Mouse (Mus musculus): ENCODE data around the gene Kifc3. TPM values are rescaled to one million over a fixed set of nuclear protein-coding genes. Genes with fewer than 3 reads are reported as not detected.
A peak's percentile ranks its signal among the peaks of the same experiment; 100 is the strongest.

Gene Kifc3
- polyA plus RNA-seq, 1 experiment from 2014 or later = 16.8 TPM

- WGBS = 68% methylated on average over 9 of the region's 9 CpGs
- H3K9me3 ChIP-seq = no peaks in the 10 kb centered on the region
- no peak for ATAC-seq (ENCODE audit: low FRiP score, low read depth)
- H3K9ac ChIP-seq = no peak overlapping the region
- H3K4me1 ChIP-seq = no peaks in the 10 kb centered on the region
- H3K36me3 ChIP-seq = peaks cover 47% of the 10 kb centered on the region
- H3K4me2 ChIP-seq (replicated peaks) = no peak overlapping the region
- H3K4me3 ChIP-seq = no peak overlapping the region
- H3K27me3 ChIP-seq = no peaks in the 10 kb centered on the region
- H3K27ac ChIP-seq = no peak overlapping the region
These were observed 75.0 kb downstream of the Kifc3 start for GRCm38 (mm10) chr8:95127658-95128057.

DNA sequence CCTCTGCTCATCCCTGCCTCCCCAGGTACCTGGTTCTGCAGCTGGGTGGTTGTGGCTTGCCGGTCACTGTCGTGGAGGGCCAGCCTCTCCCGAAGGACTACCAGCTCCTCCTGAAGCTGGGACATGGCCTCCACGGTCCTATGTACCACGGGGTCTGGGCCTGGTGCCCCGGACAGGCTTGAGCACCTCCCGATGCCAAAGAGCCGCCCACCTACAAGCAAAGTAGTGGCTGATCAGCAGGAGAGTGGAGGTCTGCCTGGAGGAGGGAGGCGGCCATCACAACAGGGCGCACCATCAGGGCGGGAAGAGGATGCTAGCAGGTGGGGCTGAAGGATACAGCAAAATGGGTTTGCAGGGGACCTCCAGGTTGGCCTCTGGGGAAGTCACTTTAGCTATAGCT, 76.1 kb downstream of the Kifc3 start:
- Histone ChIP-seq H3K36me3 (peaks cover 37% of the 10 kb centered on the region), H3K9ac (no peak overlapping the region), H3K4me2 (replicated peaks) (no peak overlapping the region), H3K27ac (no peak overlapping the region), H3K9me3 (no peaks in the 10 kb centered on the region), H3K4me1 (no peaks in the 10 kb centered on the region), H3K27me3 (no peaks in the 10 kb centered on the region), H3K4me3 (no peak overlapping the region)
- 86% methylated on average over 11 of the region's 11 CpGs for WGBS
- ATAC-seq (ENCODE audit: low FRiP score, low read depth) = no peak

DNA sequence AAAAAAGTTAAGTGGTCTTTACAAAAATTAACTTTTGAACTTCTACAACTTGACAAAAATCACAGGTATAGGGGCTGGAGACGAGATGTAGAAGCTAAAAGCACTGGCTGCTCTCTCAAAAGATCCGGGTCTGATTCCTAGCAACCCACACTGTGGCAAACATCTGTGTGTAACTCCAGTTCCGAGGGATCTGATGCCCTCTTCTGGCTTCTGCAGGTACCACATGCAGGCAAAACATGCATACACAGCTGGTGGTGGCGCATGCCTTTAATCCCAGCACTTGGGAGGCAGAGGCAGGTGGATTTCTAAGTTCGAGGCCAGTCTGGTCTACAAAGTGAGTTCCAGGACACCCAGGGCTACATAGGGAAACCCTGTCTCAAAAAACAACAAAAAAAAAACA, 79.2 kb downstream of the Kifc3 start:
- no peaks in the 10 kb centered on the region for H3K9me3 ChIP-seq
- no peak overlapping the region for H3K4me2 ChIP-seq (replicated peaks)

GRCm38 (mm10) chr8:95113750-95114149, 88.9 kb downstream of the Kifc3 start:
- Histone ChIP-seq H3K4me1 (no peaks in the 10 kb centered on the region), H3K9me3 (no peaks in the 10 kb centered on the region), H3K27me3 (no peaks in the 10 kb centered on the region), H3K27ac (no peak overlapping the region), H3K4me3 (no peak overlapping the region), H3K9ac (no peak overlapping the region), H3K36me3 (peaks cover 13% of the 10 kb centered on the region), H3K4me2 (replicated peaks) (no peak overlapping the region)
- ATAC-seq (ENCODE audit: low FRiP score, low read depth) = no peak; the same call in 1 of the 2 replicates
- WGBS = 69% methylated on average over 3 of the region's 3 CpGs

More for the DNA sequence above, 79.2 kb downstream of the Kifc3 start:
- no peaks in the 10 kb centered on the region for H3K27me3 ChIP-seq
- no peaks in the 10 kb centered on the region for H3K4me1 ChIP-seq
- H3K36me3 ChIP-seq = peaks cover 36% of the 10 kb centered on the region
- no peak for ATAC-seq (ENCODE audit: low FRiP score, low read depth)
- WGBS = 85% methylated on average over 5 of the region's 5 CpGs
- no peak overlapping the region for H3K4me3 ChIP-seq
- no peak overlapping the region for H3K27ac ChIP-seq
- H3K9ac ChIP-seq = no peak overlapping the region

DNA sequence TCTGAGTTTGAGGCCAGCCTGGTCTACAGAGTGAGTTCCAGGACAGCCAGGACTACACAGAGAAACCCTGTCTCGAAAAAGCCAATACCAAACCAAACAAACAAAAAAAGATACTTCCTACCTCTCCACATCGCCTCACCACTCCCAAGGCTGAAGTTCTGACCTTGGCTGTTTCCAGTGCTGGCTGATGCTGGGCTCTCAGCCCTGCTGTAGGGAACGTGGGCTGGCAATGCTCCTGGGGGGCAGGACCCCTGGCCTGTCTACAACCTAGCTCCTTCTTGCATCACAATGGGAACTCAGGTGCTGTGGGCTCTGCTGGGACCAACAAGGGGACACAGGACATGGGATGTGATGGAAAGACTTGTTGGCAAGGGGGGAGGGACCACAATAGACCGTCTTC, 89.5 kb downstream of the Kifc3 start:
- Histone ChIP-seq H3K4me3 (no peak overlapping the region), H3K4me2 (replicated peaks) (no peak overlapping the region), H3K36me3 (peaks cover 18% of the 10 kb centered on the region), H3K4me1 (no peaks in the 10 kb centered on the region), H3K27me3 (no peaks in the 10 kb centered on the region), H3K9me3 (no peaks in the 10 kb centered on the region), H3K27ac (no peak overlapping the region), H3K9ac (no peak overlapping the region)
- ATAC-seq (ENCODE audit: low FRiP score, low read depth) = no peak
- 77% methylated on average over 4 of the region's 4 CpGs for WGBS

- Histone ChIP-seq H3K27me3 (no peaks in the 10 kb centered on the region), H3K4me2 (replicated peaks) (no peak overlapping the region), H3K27ac (no peak overlapping the region), H3K4me1 (no peaks in the 10 kb centered on the region), H3K4me3 (no peak overlapping the region), H3K9me3 (no peaks in the 10 kb centered on the region), H3K36me3 (peaks cover 22% of the 10 kb centered on the region), H3K9ac (no peak overlapping the region)
- ATAC-seq (ENCODE audit: low FRiP score, low read depth) = no peak
- WGBS = 79% methylated on average over 3 of the region's 3 CpGs
These were observed 90.0 kb downstream of the Kifc3 start for GRCm38 (mm10) chr8:95112594-95112993.

DNA sequence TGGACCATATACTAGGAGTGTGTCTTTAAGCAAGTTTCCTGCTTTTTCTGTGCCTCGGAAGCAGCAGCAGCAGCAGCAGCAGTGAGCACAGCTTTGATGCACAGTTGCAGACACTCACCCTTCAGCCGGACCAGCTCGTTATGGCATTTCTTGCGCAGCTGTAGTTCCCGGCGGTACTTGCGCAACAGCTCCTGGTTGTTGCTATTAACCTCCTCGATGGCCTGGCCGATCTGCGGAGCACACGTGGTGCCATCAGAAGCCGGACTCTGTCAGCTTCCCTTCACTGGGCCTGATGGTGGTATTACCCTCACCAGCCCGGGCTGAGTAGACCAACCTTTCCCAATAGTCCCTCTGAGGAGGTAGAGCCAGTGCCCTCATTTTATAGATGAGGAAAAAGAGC, 95.3 kb downstream of the Kifc3 start:
- Histone ChIP-seq H3K4me2 (replicated peaks) (no peak overlapping the region), H3K27me3 (no peaks in the 10 kb centered on the region), H3K9ac (no peak overlapping the region), H3K36me3 (peaks cover 71% of the 10 kb centered on the region), H3K27ac (no peak overlapping the region), H3K4me1 (no peaks in the 10 kb centered on the region), H3K4me3 (no peak overlapping the region), H3K9me3 (no peaks in the 10 kb centered on the region)
- 86% methylated on average over 13 of the region's 13 CpGs for WGBS
- ATAC-seq (ENCODE audit: low FRiP score, low read depth) = no peak

DNA sequence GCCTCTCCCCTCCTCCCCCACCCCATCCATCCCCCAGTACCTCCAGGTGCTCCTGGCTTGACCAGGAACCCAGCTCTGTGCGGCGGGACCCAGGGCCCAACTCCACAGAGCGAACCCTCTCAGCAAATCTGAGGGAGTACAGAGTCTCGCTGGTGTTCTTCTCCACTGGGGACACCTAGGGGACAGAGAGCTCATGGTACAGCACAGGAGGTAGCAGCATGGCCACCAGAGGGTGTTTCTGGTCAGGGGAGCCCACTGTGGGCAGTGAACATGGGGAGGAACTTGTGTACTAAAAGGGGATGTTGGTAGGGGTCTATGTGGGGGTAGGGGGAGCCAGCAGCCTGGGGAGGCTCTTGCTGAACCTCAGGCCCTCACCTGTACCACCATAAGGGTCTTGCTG, 100.6 kb downstream of the Kifc3 start:
- H3K27me3 ChIP-seq = no peaks in the 10 kb centered on the region
- peaks cover 95% of the 10 kb centered on the region for H3K36me3 ChIP-seq
- no peak for ATAC-seq (ENCODE audit: low FRiP score, low read depth)
- no peak overlapping the region for H3K4me3 ChIP-seq
- no peak overlapping the region; the same call in 1 of the 2 replicates for H3K27ac ChIP-seq
- WGBS = 73% methylated on average over 4 of the region's 4 CpGs
- no peaks in the 10 kb centered on the region for H3K9me3 ChIP-seq
- H3K4me2 ChIP-seq (replicated peaks) = no peak overlapping the region
- H3K4me1 ChIP-seq = no peaks in the 10 kb centered on the region
- no peak overlapping the region for H3K9ac ChIP-seq

DNA sequence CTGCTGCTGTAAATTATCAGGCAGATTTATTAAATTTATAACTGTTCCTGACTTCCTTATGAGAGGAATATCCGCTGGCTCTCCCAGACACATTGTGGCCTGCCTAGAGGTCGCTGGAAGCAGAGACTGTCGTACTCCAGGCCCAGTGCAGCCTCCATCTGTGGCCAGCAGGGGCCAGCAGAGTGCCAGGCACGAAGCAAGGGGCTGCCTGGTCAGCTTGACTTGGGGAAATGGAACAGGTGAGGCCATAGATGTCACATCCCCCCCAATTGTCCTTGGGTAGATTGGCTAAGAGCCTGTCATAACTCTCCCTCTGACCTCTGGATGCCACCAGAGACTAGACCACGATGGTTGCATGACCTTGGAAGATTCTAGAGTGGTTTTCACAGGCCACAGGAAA, 103.6 kb downstream of the Kifc3 start:
- Histone ChIP-seq H3K4me2 (replicated peaks) (no peak overlapping the region), H3K4me3 (no peak overlapping the region), H3K36me3 (peaks cover 99% of the 10 kb centered on the region), H3K27ac (no peak overlapping the region), H3K9ac (no peak overlapping the region), H3K4me1 (no peaks in the 10 kb centered on the region), H3K9me3 (no peaks in the 10 kb centered on the region), H3K27me3 (no peaks in the 10 kb centered on the region)
- ATAC-seq (ENCODE audit: low FRiP score, low read depth) = peak; percentile 58; the same call in 1 of the 2 replicates
- WGBS = 20% methylated on average over 5 of the region's 5 CpGs

GRCm38 (mm10) chr8:95093574-95093973, 109.0 kb downstream of the Kifc3 start:
- Histone ChIP-seq H3K9me3 (no peaks in the 10 kb centered on the region), H3K9ac (no peak overlapping the region), H3K27me3 (no peaks in the 10 kb centered on the region), H3K4me3 (no peak overlapping the region), H3K36me3 (peaks cover 100% of the 10 kb centered on the region), H3K4me1 (no peaks in the 10 kb centered on the region), H3K4me2 (replicated peaks) (no peak overlapping the region), H3K27ac (no peak overlapping the region)
- WGBS = 94% methylated on average over 4 of the region's 4 CpGs
- no peak for ATAC-seq (ENCODE audit: low FRiP score, low read depth)

GRCm38 (mm10) chr8:95085432-95086141, 117.0 kb downstream of the Kifc3 start:
- H3K4me3 ChIP-seq = no peak overlapping the region
- H3K9me3 ChIP-seq = no peaks in the 10 kb centered on the region
- H3K9ac ChIP-seq = no peak overlapping the region
- ATAC-seq (ENCODE audit: low FRiP score, low read depth) = no peak
- peaks cover 76% of the 10 kb centered on the region for H3K36me3 ChIP-seq
- H3K4me1 ChIP-seq = peaks cover 11% of the 10 kb centered on the region
- WGBS = 90% methylated on average over 7 of the region's 7 CpGs
- no peak overlapping the region for H3K4me2 ChIP-seq (replicated peaks)
- H3K27ac ChIP-seq = no peak overlapping the region
- no peaks in the 10 kb centered on the region for H3K27me3 ChIP-seq

- 82% methylated on average over 10 of the region's 10 CpGs for WGBS
- Histone ChIP-seq H3K4me1 (peaks cover 11% of the 10 kb centered on the region), H3K27me3 (no peaks in the 10 kb centered on the region), H3K27ac (no peak overlapping the region), H3K9me3 (no peaks in the 10 kb centered on the region), H3K4me3 (no peak overlapping the region), H3K36me3 (peaks cover 69% of the 10 kb centered on the region), H3K4me2 (replicated peaks) (no peak overlapping the region), H3K9ac (no peak overlapping the region; the same call in 1 of the 2 replicates)
- ATAC-seq (ENCODE audit: low FRiP score, low read depth) = no peak
These were observed 117.7 kb downstream of the Kifc3 start for GRCm38 (mm10) chr8:95084744-95085431.

Measured in limb, embryonic 13.5 days (tissue).